Mouse (Mus musculus): ENCODE measurements around the gene Atp1b1. TPM values are rescaled to one million over a fixed set of nuclear protein-coding genes. Genes with fewer than 3 reads are reported as not detected.
A peak's percentile ranks its signal among the peaks of the same experiment; 100 is the strongest.

Atp1b1 gene
- total RNA-seq (2022), result 100 to 1,000 TPM in 1 of 4 experiments, 10 to 100 TPM in 3; 72.9 to 103 (median 83.7) TPM

GRCm38 (mm10) chr1:164458245-164458613, at the start of gene Atp1b1:
Atp1b1 (minus strand) TSS chr1:164458355.
- peak; percentile 75 for DNase-seq

DNA sequence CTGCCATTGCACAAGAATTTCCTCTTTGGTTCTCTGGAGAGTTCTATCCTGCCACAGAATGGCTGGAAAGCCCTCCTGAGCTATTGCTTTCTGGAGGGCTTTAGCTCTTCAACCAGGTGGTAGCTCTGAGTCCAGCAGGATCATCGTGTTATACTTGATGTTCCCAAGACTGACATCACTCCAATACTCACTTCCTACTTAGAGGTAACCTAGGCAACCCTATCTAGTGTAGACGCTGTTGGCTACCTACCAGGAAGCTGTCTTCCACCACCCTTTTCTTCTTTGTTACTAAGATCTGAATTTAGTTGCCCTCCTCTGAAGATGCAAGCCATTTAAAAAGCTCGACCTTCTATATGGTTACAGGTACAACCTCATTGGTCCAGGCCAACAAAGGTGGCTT, 46.9 kb upstream of the Atp1b1 start:
- no peak for DNase-seq

- DNase-seq, result no peak
These were observed 45.1 kb upstream of the Atp1b1 start for GRCm38 (mm10) chr1:164503140-164503730.

- DNase-seq, result no peak
These were observed 44.1 kb upstream of the Atp1b1 start for GRCm38 (mm10) chr1:164502231-164502630.

GRCm38 (mm10) chr1:164494741-164495512, 36.8 kb upstream of the Atp1b1 start:
- no peak for DNase-seq

GRCm38 (mm10) chr1:164494215-164494614, 36.1 kb upstream of the Atp1b1 start:
- DNase-seq, result no peak

- peak; percentile 8 for DNase-seq
These were observed 35.0 kb upstream of the Atp1b1 start for GRCm38 (mm10) chr1:164493042-164493705.

- no peak for DNase-seq
These were observed 34.3 kb upstream of the Atp1b1 start for GRCm38 (mm10) chr1:164492476-164492875.

DNA sequence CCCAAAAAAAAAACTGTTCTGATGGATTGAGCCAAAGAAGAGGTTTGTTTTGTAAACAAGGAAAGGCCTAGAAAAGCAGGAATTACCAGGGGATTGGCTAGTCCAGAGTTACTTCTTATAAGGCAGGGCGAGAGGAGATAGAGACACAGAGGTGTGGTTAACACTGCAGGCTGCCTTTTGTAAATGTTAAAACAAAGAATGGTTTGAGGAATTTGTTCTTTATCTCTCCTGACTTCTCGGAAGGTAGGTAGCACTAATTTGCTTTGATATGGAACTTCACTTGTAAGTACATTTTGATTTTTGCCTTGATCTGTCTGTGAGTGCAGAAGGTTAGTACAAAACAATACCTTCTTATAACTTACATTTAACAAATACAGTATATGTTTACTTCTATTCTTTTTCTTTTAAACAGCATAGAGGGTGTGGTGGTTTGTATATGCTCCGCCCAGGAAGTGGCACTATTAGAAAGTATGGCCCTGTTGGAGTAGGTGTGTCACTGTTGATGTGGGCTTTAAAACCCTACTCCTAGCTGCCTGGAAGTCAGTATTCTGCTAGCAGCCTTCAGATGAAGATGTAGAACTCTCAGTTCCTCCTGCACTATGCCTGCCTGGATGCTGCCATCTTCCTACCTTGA, 31.9 kb upstream of the Atp1b1 start:
- no peak for DNase-seq

DNA sequence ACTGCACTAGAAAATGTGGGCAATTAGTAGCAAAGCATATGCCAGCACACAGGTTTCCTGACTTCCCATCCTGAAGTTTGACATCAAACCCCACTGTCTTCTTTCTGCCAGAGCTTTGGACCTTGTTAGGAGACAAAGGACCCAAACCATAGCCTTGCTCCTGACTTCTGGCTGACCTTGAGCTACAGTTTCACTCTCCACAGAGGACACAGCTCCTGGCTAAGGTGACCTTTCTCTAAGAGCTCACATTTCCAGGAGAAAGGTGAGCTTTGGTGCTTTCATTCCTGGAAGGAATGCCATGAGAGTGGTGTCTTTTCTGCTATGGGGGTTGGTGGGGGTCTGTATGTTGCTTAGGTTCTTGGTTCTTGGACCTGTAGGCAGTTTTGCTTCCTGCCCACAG, 25.6 kb upstream of the Atp1b1 start:
- DNase-seq, result no peak

DNA sequence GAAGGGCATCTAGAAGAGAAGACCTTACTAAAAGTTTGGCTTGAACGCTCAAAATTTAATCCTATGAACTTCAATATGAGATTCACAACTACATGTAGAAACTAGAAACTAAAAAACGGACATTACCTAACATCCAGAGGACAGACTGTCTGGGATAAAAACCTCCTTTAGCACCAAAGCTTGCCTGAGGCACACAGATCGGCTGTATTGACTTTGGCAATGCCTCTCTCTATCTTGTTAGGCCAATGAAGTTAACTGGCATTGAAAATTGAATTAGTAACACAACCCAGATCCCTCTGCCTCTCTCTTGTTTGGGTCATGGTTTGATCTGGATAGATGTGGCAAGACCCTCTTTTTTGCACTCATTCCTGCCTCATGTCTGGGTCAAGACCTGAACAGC, 24.7 kb upstream of the Atp1b1 start:
- DNase-seq, result no peak

DNA sequence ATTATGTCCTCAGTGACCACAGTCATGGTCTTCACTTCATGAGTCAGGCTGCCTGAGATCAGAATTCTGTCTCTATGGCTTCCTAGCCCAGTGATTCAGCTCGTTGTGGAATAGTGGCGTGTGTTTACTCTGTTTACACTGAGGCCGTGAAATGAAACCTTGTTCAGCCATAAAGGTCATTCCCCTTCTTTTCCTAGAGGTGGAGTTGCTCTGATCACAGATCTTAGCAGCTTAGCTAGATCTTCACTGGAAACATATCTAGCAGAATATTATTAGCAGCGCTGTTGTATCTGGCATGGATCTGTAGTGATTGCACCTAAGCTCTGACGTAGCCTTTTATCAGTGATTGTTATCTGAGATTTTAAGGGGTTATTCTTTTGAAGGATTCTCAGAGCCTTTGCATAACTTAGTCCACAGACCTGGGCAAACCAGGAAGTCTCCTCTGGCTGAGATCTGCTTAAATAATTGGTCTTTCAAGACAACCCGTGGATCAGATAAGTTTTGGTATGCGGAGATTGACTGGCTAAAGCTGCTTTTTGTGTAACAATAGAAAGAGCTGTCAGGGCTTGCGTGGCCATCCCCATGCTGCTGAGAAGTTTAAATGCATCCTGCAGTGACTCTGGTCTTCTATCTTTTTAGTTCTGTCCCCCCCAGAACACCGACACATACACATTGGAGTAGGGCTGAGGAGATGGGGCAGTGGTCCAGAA, 23.6 kb upstream of the Atp1b1 start:
- DNase-seq, result peak; percentile 30

DNA sequence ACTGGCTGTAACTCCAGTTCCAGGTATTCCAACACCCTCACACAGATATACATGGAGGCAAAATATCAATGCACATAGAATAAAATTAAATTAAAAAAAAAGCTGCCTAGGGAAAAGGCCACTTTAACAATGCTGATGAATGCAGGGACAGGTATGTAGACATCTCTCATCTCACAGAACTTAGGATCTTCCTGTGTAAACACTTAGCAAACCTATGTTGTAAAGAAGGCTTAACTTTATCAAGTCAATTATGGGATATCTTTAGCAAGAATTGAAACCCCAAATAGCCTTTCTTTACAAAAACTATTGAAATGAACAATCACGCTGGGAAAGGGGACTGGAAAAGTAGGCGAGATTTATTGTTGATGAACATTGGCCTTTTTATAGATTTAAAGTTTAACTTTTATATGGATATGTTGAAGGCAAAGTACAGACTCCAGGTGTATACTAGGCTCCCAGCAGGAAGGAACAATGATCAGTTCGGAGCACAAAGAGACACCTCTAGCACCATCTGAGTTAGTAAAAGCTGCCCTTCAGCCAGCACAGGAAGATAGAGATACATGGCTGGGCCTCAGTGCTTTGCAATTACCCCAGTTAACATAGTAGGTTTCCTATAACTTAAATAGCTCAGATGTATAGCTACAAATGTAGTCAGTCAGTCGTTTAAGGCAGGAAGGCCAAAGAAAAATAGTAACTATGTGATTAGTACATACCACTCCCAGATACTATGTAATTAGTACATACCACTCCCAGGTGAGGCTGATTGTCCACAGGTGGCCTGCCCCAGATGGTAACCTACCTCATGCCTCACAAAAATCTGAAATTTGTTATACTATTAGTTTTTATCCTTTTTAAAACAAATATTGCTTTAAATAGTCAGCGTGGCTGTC, 22.8 kb upstream of the Atp1b1 start:
- no peak for DNase-seq

DNA sequence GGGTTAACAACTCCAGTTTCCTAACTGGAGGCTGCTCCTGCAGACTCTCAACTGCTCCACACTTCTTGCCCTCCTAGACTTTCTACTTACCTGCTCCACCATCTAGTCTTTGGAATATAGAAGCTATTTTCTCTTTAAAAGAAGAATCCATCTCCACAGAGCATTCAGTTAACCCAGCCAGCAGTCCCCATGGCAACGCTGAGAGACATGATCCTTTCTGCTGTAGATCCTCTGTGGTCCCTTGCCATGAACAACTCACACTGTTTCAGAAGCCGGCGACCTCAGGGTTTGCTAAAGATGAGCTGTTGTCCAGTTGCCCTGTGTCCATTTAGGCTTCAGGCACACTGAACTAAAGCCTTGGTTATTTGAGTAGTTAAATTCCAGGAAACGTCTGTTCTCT, 17.7 kb upstream of the Atp1b1 start:
- no peak for DNase-seq

DNA sequence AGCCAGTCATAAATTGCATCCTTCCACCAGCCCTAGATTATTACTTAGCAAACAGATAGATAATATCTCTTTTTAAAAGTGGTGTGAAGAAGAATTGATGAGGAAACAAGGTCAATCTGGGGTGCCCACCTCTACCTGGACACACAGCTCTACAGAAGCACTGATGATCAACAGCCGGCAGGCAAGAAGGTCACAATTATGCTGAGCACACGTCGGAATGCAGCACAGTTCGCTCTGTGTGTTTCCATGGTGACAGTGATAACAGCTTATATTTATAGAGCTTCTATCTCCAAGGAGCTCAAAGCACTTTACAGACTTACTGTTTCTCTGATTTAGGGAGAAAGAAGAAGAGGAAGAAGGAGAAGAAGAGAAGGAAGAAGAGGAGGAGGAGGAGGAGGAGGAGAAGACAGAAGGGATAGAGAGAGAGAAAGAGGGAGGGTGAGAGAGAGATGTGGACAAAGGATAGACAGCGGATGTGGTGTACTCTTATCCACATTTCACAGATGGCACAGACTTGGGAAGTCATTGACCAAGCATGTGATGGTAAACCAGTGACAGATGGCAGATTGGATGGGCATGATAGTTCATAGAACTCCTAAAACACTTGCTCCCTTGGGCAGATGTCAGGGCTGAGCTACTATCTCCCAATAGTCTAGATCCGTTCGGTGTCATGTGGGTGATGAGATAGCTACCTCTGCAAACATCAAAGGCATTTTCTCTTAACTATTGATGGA, 16.8 kb upstream of the Atp1b1 start:
- DNase-seq, result no peak

- no peak for DNase-seq
These were observed 16.2 kb upstream of the Atp1b1 start for GRCm38 (mm10) chr1:164474310-164474709.

DNA sequence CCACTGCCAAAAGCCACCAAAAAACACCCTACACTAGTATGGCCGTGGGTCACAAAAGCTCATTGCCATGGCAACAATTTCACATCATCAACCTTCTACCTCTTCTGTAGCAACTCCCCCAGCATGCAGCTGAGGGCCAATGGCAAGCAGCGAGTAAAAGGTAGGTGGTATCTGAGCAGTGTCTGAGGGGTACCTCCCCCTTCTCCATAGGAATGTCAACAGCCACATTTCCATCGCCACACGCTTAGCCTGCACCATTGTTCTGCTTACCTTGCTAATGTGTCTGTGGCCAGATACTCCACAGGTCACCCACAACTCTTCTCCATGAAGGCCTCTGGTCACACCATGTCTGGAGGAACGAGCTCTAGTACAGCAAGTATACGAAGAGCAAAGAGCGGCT, 15.2 kb upstream of the Atp1b1 start:
- DNase-seq, result no peak

GRCm38 (mm10) chr1:164471632-164472031, 13.5 kb upstream of the Atp1b1 start:
- no peak for DNase-seq

DNA sequence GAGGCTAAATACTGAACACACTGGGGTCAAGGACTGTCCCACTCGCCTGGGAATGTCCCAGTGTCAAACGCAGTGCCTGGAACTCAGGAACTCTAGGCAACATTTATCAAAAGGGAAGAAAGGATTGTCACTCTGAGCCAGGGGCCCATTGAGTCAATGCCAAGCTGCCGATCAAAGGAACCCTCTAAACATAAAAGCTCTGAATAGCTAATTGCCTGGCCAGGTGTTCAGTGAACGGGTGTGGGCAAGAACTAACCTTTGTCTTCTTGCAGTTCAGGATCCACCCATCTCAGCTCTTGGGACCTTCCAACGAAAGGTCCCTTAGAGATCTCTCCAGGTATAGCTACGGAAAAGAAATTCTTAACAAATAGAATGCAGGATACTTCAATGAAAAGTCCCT, 12.8 kb upstream of the Atp1b1 start:
- no peak for DNase-seq

GRCm38 (mm10) chr1:164468329-164468728, 10.2 kb upstream of the Atp1b1 start:
- DNase-seq, result no peak

DNA sequence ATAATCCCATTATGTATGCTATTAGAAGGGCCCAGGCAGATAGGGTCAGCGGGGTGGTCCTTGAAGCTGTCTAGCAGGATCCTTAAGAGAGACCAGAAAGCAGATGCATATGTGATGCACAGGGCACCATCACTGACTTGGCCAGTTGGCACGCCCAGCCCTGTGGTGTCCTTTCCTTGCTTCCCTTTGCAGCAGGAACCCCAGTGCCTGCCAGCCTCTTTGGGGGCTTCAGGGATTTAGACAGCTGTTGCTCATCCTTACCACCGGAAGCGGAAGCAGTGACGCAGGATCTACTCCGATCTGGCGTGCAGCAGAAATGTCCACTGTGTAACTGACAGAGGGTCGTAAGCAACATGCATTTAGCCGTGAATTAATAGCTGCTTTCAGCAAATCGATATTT, 9.3 kb upstream of the Atp1b1 start:
- DNase-seq, result no peak

All from adrenal gland, adult 8-10 months (tissue).